Mouse (Mus musculus) E14TG2a.4 (cell line): ENCODE measurements at regions not wholly inside any gene's neighbourhood (a gene's known extent, or its start where the extent isn't known, plus 50 kb on each side); places are given as distances from the start of the nearest gene placed in this dataset.

Experiments used
- H3K27me3 ChIP-seq: 2 replicates; pipeline ENCODE4 v1.6.1; 2014; ENCODE audit warnings: low read length, control low read depth; ENCODE audit not compliant: insufficient read depth
- H3K36me3 ChIP-seq: 2 replicates; pipeline ENCODE4 v1.6.1; 2014; ENCODE audit warnings: low read length, control low read depth; ENCODE audit not compliant: insufficient read depth
- H3K4me1 ChIP-seq: replicated peaks from 2 replicates; pipeline ENCODE4 v1.6.1; 2014; ENCODE audit warnings: low read depth, low read length, control low read depth
- H3K4me3 ChIP-seq: replicated peaks from 2 replicates; pipeline ENCODE4 v1.5.1; 2014; ENCODE audit warnings: mild to moderate bottlenecking, low read length
- H3K9me3 ChIP-seq: 2 replicates; pipeline ENCODE4 v1.6.1; 2014; ENCODE audit warnings: low read length, control low read depth
- CTCF ChIP-seq: conservative IDR thresholded peaks from 2 replicates; pipeline ENCODE4 v1.5.1; 2014; ENCODE audit warnings: low read length
- NANOG ChIP-seq: IDR thresholded peaks from 2 replicates; pipeline ENCODE4 v1.6.1; 2014; ENCODE audit warnings: borderline replicate concordance, low read length, mixed read lengths
- POU5F1 ChIP-seq: IDR thresholded peaks from 2 replicates; pipeline ENCODE4 v1.6.1; 2014; ENCODE audit warnings: low read length, borderline replicate concordance

GRCm38 (mm10) chr5:117040878-117041277 lies 75.0 kb downstream of the Suds3 start:
- Histone ChIP-seq H3K4me1 (peaks cover 9% of the 10 kb centered on the region), H3K4me3 (no peak overlapping the region), H3K9me3 (no peaks in the 10 kb centered on the region), H3K36me3 (no peaks in the 10 kb centered on the region), H3K27me3 (no peaks in the 10 kb centered on the region; the same call in 1 of the 2 replicates)
- no peak for TF ChIP-seq NANOG

DNA sequence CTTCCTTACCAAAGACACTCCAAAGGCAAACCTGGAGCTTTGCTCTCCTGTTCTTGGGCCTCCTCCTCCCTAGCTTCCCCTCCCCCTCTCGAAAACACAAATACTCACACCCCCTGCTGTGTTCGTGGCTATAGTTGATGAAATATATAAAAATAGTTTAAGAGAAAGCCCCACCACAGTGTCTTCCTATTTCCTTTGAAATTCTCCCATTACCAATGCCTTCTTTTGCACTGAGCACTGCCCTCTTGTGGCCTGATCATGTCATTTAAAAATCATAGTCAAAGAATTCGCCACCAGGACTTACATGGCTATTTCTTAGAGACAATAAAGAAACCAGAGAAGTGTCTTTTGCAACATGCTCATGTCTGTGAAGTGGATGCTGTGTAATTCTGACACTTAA lies 78.7 kb downstream of the Suds3 start:
- Histone ChIP-seq H3K4me1 (no peaks in the 10 kb centered on the region), H3K9me3 (no peaks in the 10 kb centered on the region), H3K4me3 (no peak overlapping the region), H3K36me3 (no peaks in the 10 kb centered on the region), H3K27me3 (peaks cover 8% of the 10 kb centered on the region; the same call in 1 of the 2 replicates)
- TF ChIP-seq CTCF, result peak; percentile 71
- TF ChIP-seq NANOG, result no peak
- no peak for TF ChIP-seq POU5F1

DNA sequence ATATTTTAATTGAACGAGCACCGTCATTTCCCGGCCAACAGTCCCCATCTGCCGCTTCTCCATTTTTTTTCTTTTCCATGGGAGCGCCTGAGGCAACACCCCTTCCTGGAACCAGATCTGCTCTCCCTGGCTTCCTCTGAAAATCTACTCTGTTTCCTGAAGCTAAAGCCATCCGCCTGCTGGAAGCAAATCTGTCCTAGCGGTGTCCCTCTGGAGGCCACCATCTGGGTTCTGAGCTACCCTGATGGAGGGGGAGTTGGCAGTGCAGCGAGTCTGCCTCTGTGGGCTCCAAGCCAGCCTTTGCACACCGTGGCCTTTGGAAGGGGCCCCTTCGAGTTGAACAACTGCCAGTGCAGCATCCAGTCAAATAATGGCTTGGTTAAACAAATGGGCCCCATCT lies 83.8 kb downstream of the Suds3 start:
- no peaks in the 10 kb centered on the region for H3K4me1 ChIP-seq
- peaks cover 8% of the 10 kb centered on the region; the same call in 1 of the 2 replicates for H3K27me3 ChIP-seq
- H3K36me3 ChIP-seq, result no peaks in the 10 kb centered on the region
- H3K9me3 ChIP-seq, result no peaks in the 10 kb centered on the region
- no peak overlapping the region for H3K4me3 ChIP-seq
- no peak for TF ChIP-seq NANOG
- TF ChIP-seq POU5F1, result no peak
- TF ChIP-seq CTCF, result no peak

DNA sequence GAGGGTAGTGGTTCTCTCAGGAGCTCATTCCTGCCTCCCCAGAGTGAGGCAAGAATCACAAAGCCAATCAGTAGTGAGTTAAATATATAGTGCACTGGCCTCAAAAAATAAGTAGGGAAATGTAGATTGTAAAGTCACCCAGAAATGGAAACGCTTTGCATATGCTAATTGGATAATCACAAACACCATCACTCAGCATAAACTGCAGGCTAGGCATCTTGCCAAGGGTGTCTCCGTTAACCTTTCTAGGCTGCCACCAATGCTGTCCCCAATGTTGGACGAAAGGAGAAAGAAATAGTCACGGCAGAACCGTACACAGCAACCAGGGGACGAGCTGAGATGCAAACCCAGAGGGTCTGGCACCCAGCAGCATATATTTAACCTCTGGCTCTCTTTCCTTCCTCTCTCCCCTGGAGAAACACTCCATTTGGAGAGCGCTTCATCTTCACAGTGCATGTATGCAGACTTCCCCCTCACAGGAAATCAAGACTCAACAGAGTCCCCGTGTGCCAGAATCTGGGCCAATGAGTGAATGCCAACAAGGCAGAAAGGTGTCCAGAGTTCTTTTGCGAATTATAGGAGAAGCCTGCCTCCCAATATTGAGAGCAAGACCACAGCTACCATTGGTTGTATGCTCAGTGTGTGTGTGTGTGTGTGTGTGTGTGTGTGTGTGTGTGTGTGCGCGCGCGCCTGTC lies 90.1 kb downstream of the Suds3 start:
- H3K4me3 ChIP-seq, result no peak overlapping the region
- H3K27me3 ChIP-seq, result 0 out of 2 replicates have a peak, but pooled peaks cover 6% of the 10 kb centered on the region
- H3K4me1 ChIP-seq, result no peaks in the 10 kb centered on the region
- TF ChIP-seq CTCF (no peak), POU5F1 (no peak), NANOG (no peak)
- H3K36me3 ChIP-seq, result no peaks in the 10 kb centered on the region
- peaks cover 12% of the 10 kb centered on the region for H3K9me3 ChIP-seq

- Histone ChIP-seq H3K9me3 (peaks cover 16% of the 10 kb centered on the region), H3K36me3 (no peaks in the 10 kb centered on the region), H3K4me3 (no peak overlapping the region), H3K27me3 (0 out of 2 replicates have a peak, but pooled peaks cover 3% of the 10 kb centered on the region), H3K4me1 (peaks cover 12% of the 10 kb centered on the region)
- TF ChIP-seq NANOG, result no peak
- TF ChIP-seq CTCF, result no peak
- no peak for TF ChIP-seq POU5F1
Observed at GRCm38 (mm10) chr5:117018419-117019150, 97.3 kb downstream of the Suds3 start.

DNA sequence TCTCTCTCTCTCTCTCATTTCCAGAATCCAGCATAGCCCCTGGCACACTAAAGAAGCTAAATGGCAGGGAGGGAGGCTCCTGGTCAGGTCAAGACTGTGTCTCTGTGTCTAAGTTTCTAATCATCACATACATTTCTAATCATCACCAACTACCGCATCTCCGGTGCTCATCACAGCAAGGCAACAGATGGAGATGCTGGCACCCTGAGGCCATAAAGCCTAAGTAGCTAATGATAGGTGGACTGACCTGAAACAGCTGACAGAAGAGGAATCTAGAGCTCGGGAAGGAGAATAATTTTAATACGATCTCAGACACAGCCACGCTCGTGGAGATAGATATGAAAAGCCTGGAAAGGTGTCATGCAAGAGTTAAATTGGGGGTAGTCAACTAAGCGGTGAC lies 104.8 kb downstream of the Suds3 start:
- Histone ChIP-seq H3K27me3 (no peaks in the 10 kb centered on the region), H3K9me3 (no peaks in the 10 kb centered on the region), H3K4me1 (peaks cover 3% of the 10 kb centered on the region), H3K36me3 (no peaks in the 10 kb centered on the region), H3K4me3 (no peak overlapping the region)
- TF ChIP-seq CTCF, result no peak
- TF ChIP-seq POU5F1, result no peak
- TF ChIP-seq NANOG, result no peak

- Histone ChIP-seq H3K27me3 (peaks cover 13% of the 10 kb centered on the region), H3K36me3 (no peaks in the 10 kb centered on the region), H3K4me3 (no peak overlapping the region), H3K9me3 (no peaks in the 10 kb centered on the region), H3K4me1 (peaks cover 22% of the 10 kb centered on the region)
- TF ChIP-seq NANOG (no peak), CTCF (no peak), POU5F1 (no peak)
Observed at GRCm38 (mm10) chr5:117000770-117001201, 115.1 kb downstream of the Suds3 start.

DNA sequence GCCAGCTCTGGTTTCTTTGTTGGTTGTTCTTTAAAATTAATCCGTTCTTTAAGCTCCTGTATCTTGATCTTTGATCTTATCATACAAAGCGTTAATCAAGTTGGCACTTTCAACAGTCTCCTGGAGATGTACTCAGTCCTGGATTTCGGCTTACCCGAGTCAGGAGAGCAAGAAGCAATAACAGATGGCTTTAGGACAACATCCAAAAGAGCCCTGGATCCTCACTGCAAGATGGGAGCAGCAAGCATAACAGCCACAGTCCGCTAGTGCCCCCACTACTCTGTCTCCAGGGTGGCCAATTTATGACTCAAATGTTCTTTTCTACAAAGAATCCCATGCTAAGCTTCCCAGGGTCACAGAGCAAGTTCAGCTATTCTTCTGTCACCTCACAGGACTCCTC lies 121.4 kb downstream of the Suds3 start:
- Histone ChIP-seq H3K9me3 (peaks cover 9% of the 10 kb centered on the region; the same call in 1 of the 2 replicates), H3K27me3 (peaks cover 7% of the 10 kb centered on the region), H3K4me1 (peaks cover 4% of the 10 kb centered on the region; the same call in 1 of the 2 replicates), H3K36me3 (no peaks in the 10 kb centered on the region), H3K4me3 (no peak overlapping the region)
- TF ChIP-seq POU5F1 (no peak), CTCF (no peak), NANOG (no peak)
